Mouse (Mus musculus) small intestine, adult 2 months (tissue): ENCODE data around the gene Dars. TPM values are rescaled to one million over a fixed set of nuclear protein-coding genes. Genes with fewer than 3 reads are reported as not detected.
A peak's percentile ranks its signal among the peaks of the same experiment; 100 is the strongest.

Experiments
- H3K27ac ChIP-seq: fragments of 200-500 bp; 2 replicates; pipeline ENCODE4 v1.5.1; 2012; ENCODE audit warnings: low read depth, low read length, control low read depth, inconsistent platforms; ENCODE audit not compliant: insufficient read depth
- H3K27me3 ChIP-seq: fragments of 200-500 bp; 2 replicates; pipeline ENCODE4 v1.6.1; 2012; ENCODE audit warnings: mild to moderate bottlenecking, moderate library complexity, low read length, inconsistent platforms; ENCODE audit not compliant: control insufficient read depth, insufficient read depth
- H3K36me3 ChIP-seq: fragments of 200-500 bp; 2 replicates; pipeline ENCODE4 v1.6.1; 2012; ENCODE audit warnings: mild to moderate bottlenecking, low read length, control low read depth, inconsistent platforms; ENCODE audit not compliant: control insufficient read depth, insufficient read depth
- H3K4me1 ChIP-seq: fragments of 200-500 bp; 2 replicates; pipeline ENCODE4 v1.6.1; 2012; ENCODE audit warnings: low read length, inconsistent platforms, mixed read lengths; ENCODE audit not compliant: control insufficient read depth, insufficient read depth, insufficient read length
- H3K4me3 ChIP-seq: fragments of 200-500 bp; 2 replicates; pipeline ENCODE4 v1.5.1; 2012; ENCODE audit warnings: low read depth, mild to moderate bottlenecking, control low read depth, inconsistent platforms, low read length, moderate library complexity
- CTCF ChIP-seq: fragments of 200-500 bp; IDR thresholded peaks from 2 replicates; pipeline ENCODE4 v1.5.1; 2012; ENCODE audit warnings: low read depth, mild to moderate bottlenecking, control low read depth, inconsistent platforms, low read length, moderate library complexity, mixed read lengths; ENCODE audit not compliant: insufficient replicate concordance, insufficient read length; ENCODE audit errors: extremely low read depth
- POLR2A ChIP-seq: fragments of 200-500 bp; IDR thresholded peaks from 2 replicates; pipeline ENCODE4 v1.6.1; 2012; ENCODE audit warnings: low read depth, mild to moderate bottlenecking, control low read depth, inconsistent platforms, low read length, moderate library complexity
- WGBS: fragments of 180-500 bp; shearing (Covaris S2); methylation state at CpG from one replicate; pipeline ENCODE4 v1.1.7; 2018; 5-methylcytosine and 5-hydroxymethylcytosine counted together
- polyA plus RNA-seq: library from polyadenylated mRNA; depleted of rRNA; stranded (reverse); fragments of >200 nt; gene quantifications from 2 replicates; pipeline ENCODE4 v1.2.3, GENCODE M21; 2012

The Dars gene
- polyA plus RNA-seq, 1 experiment: 2.3 TPM

- Histone ChIP-seq H3K27ac (no peak overlapping the region), H3K27me3 (no peaks in the 10 kb centered on the region), H3K36me3 (peaks cover 16% of the 10 kb centered on the region), H3K4me1 (no peaks in the 10 kb centered on the region), H3K4me3 (no peak overlapping the region)
- TF ChIP-seq CTCF (no peak), POLR2A (no peak)
- 94% methylated on average over 3 of the region's 3 CpGs for WGBS
These were observed 22.5 kb downstream of the Dars start for GRCm38 (mm10) chr1:128394657-128395056.

GRCm38 (mm10) chr1:128392382-128392781 lies 24.8 kb downstream of the Dars start:
- no peaks in the 10 kb centered on the region for H3K4me1 ChIP-seq
- 92% methylated on average over 2 of the region's 2 CpGs for WGBS
- H3K27me3 ChIP-seq: no peaks in the 10 kb centered on the region
- TF ChIP-seq POLR2A (no peak), CTCF (no peak)
- H3K36me3 ChIP-seq: peaks cover 21% of the 10 kb centered on the region
- no peak overlapping the region for H3K27ac ChIP-seq
- no peak overlapping the region for H3K4me3 ChIP-seq

GRCm38 (mm10) chr1:128386487-128386886 lies 30.7 kb downstream of the Dars start:
- peaks cover 31% of the 10 kb centered on the region for H3K36me3 ChIP-seq
- no peak for TF ChIP-seq CTCF
- TF ChIP-seq POLR2A: no peak
- 68% methylated on average over 7 of the region's 7 CpGs for whole genome bisulfite sequencing
- no peak overlapping the region for H3K4me3 ChIP-seq
- no peak overlapping the region for H3K27ac ChIP-seq
- no peaks in the 10 kb centered on the region for H3K27me3 ChIP-seq
- no peaks in the 10 kb centered on the region for H3K4me1 ChIP-seq

- Histone ChIP-seq H3K27ac (no peak overlapping the region), H3K27me3 (no peaks in the 10 kb centered on the region), H3K36me3 (peaks cover 27% of the 10 kb centered on the region), H3K4me3 (no peak overlapping the region), H3K4me1 (no peaks in the 10 kb centered on the region)
- TF ChIP-seq POLR2A (no peak), CTCF (no peak)
- 96% methylated on average over 4 of the region's 4 CpGs for WGBS
These were observed 40.3 kb downstream of the Dars start for GRCm38 (mm10) chr1:128376841-128377240.

GRCm38 (mm10) chr1:128372143-128372860 lies 44.9 kb downstream of the Dars start:
- Histone ChIP-seq H3K27ac (no peak overlapping the region), H3K4me3 (no peak overlapping the region), H3K4me1 (no peaks in the 10 kb centered on the region), H3K36me3 (peaks cover 29% of the 10 kb centered on the region), H3K27me3 (no peaks in the 10 kb centered on the region)
- TF ChIP-seq CTCF: no peak
- TF ChIP-seq POLR2A: no peak
- WGBS: 73% methylated on average over 7 of the region's 7 CpGs

- Histone ChIP-seq H3K4me1 (no peaks in the 10 kb centered on the region), H3K4me3 (no peak overlapping the region), H3K27me3 (no peaks in the 10 kb centered on the region), H3K36me3 (peaks cover 22% of the 10 kb centered on the region), H3K27ac (no peak overlapping the region)
- 75% methylated on average over 5 of the region's 5 CpGs for WGBS
- TF ChIP-seq CTCF (peak; percentile 26; the same call in 1 of the 2 replicates), POLR2A (no peak)
These were observed 48.3 kb downstream of the Dars start for GRCm38 (mm10) chr1:128368732-128369441.

GRCm38 (mm10) chr1:128360601-128361000 lies 56.6 kb downstream of the Dars start:
- Histone ChIP-seq H3K4me1 (peaks cover 4% of the 10 kb centered on the region; the same call in 1 of the 2 replicates), H3K36me3 (peaks cover 7% of the 10 kb centered on the region), H3K4me3 (no peak overlapping the region), H3K27ac (no peak overlapping the region), H3K27me3 (no peaks in the 10 kb centered on the region)
- TF ChIP-seq POLR2A (no peak), CTCF (no peak)
- 59% methylated on average over 2 of the region's 2 CpGs for WGBS
